Mouse (Mus musculus) heart, postnatal 0 days (tissue): ENCODE data around the gene Samd5.

Experiments used
- CTCF ChIP-seq: IDR thresholded peaks from 2 replicates; pipeline ENCODE4 v1.5.1; 2016; ENCODE audit warnings: antibody characterized with exemption, control low read depth, low read depth
- EP300 ChIP-seq: IDR thresholded peaks from 2 replicates; pipeline ENCODE4 v1.6.1; 2016; ENCODE audit warnings: antibody characterized with exemption, low read depth

GRCm38 (mm10) chr10:9670351-9670750, 4.7 kb downstream of the Samd5 start:
- TF ChIP-seq CTCF (no peak), EP300 (no peak)
